Mouse (Mus musculus) neural tube, embryonic 14.5 days (tissue): ENCODE data around the gene Myh9. TPM values are rescaled to one million over a fixed set of nuclear protein-coding genes. Genes with fewer than 3 reads are reported as not detected.

Source experiments
- ATAC-seq: fragments of 200-750 bp; cut with Nextera tagmentation; 2 replicates; pipeline ENCODE4 v1.8.0; 2017; ENCODE audit warnings: low read depth, mild to moderate bottlenecking, moderate TSS enrichment, moderate library complexity
- H3K27ac ChIP-seq: fragments of 300-500 bp; sonication (generic); 2 replicates; pipeline ENCODE4 v1.5.1; 2014; ENCODE audit warnings: low read depth, mild to moderate bottlenecking, control low read depth, low read length, moderate library complexity, mixed read lengths
- H3K27me3 ChIP-seq: fragments of 300-500 bp; sonication (generic); 2 replicates; pipeline ENCODE4 v1.6.1; 2014; ENCODE audit warnings: low read length; ENCODE audit not compliant: control insufficient read depth, insufficient read depth
- H3K36me3 ChIP-seq: fragments of 300-500 bp; sonication (generic); 2 replicates; pipeline ENCODE4 v1.6.1; 2014; ENCODE audit warnings: low read length, mixed read lengths; ENCODE audit not compliant: control insufficient read depth, insufficient read depth
- H3K4me1 ChIP-seq: fragments of 300-500 bp; sonication (generic); 2 replicates; pipeline ENCODE4 v1.6.1; 2014; ENCODE audit warnings: low read length; ENCODE audit not compliant: control insufficient read depth, insufficient read depth
- H3K4me2 ChIP-seq: fragments of 300-500 bp; sonication (generic); 2 replicates; pipeline ENCODE4 v1.6.1; 2014; ENCODE audit warnings: mild to moderate bottlenecking, low read depth, low read length, control low read depth
- H3K4me3 ChIP-seq: fragments of 300-500 bp; sonication (generic); 2 replicates; pipeline ENCODE4 v1.5.1; 2014; ENCODE audit warnings: low read depth, low read length, control low read depth, mixed read lengths
- H3K9ac ChIP-seq: fragments of 300-500 bp; sonication (generic); replicated peaks from 2 replicates; pipeline ENCODE4 v1.6.1; 2014; ENCODE audit warnings: low read depth, mild to moderate bottlenecking, control low read depth, low read length, mixed read lengths
- H3K9me3 ChIP-seq: fragments of 300-500 bp; sonication (generic); 2 replicates; pipeline ENCODE4 v1.6.1; 2016; ENCODE audit warnings: low read length; ENCODE audit not compliant: control insufficient read depth
- WGBS: fragments of 180-500 bp; shearing (Covaris S2); extraction: QIAGEN DNeasy Blood & Tissue Kit; methylation state at CpG from one replicate; pipeline ENCODE4 v1.1.7; 2014; 5-methylcytosine and 5-hydroxymethylcytosine counted together
- polyA plus RNA-seq: library from polyadenylated mRNA; unstranded; fragments of >200 nt; fragmentation: Nextera tagmentation; extraction: Ambion mirVana; gene quantifications from 2 replicates; pipeline ENCODE4 v1.2.1, GENCODE M21; 2014

Gene Myh9
- polyA plus RNA-seq, 1 experiment from 2014 or later = 9.5 TPM

DNA sequence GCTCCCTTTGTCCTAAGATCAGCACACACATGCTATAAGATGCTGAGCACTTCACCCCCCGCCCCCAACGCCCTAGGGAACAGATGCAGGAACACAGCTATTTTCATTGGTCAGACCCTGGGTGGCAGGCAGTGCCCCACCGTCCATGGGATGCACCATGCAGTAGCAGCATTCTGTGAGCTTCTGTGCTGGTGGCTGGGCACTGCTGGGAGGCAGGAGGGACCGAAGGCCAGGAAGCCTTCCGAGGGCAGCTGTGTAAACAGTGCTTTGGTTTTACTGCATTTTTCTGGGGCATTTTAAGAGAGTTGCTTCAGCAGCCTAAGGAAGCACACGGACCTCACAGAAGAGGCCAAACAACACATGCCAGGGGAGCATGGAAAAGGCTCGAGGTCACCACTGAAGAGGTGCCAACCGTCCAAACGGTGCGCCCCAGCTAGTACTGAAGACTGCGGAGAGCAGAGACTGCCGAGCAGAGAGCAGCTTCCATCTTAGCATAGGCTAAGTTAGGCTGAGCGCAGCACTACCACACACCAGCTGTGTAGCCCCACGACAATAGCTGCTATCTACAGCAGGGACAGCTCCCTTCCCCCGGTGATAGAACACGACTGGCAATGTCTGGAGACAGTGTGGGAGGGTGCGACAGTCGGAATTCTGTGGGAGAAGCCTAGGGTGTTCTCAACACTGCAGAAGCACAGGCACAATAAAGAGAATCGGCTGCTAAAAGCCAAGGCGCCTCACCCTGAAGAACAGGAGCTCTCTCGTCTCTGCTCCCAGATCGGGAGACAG lies 57.7 kb downstream of the Myh9 start:
- 78% methylated on average over 22 of the region's 22 CpGs for whole genome bisulfite sequencing
- H3K4me2 ChIP-seq = no peak overlapping the region
- H3K4me1 ChIP-seq = no peaks in the 10 kb centered on the region
- no peaks in the 10 kb centered on the region for H3K27me3 ChIP-seq
- H3K4me3 ChIP-seq = no peak overlapping the region
- no peak for ATAC-seq
- H3K9ac ChIP-seq = no peak overlapping the region
- H3K36me3 ChIP-seq = peaks cover 48% of the 10 kb centered on the region
- no peaks in the 10 kb centered on the region for H3K9me3 ChIP-seq
- no peak overlapping the region for H3K27ac ChIP-seq

DNA sequence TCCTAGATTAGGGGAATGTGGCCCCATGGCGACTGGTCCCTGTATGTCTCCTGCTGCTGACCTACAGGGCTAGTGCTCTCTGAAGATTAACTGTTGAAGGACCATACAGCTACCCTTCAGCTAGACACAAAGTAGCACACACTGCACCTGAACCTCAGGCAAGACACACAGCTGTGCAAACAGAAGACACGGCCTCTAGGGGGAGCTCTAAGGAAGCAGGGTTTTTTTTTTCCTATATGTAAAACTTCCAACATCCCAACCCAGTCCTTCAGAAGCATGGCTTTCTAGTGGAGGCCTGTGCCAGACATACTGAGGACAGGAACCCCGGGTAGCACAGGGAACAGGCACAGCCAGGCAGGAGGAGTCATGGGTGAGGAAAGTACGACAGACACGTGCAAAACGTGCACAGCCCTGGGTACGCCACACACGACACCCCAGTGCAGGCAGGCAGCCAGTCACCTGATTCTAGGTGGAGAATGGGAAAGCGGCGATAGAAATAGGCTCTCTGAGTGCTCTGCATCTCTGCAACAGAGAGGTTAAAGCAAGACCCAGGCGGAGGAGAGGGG lies 59.4 kb downstream of the Myh9 start:
- no peak overlapping the region for H3K4me3 ChIP-seq
- H3K4me1 ChIP-seq = no peaks in the 10 kb centered on the region
- no peak overlapping the region for H3K27ac ChIP-seq
- H3K9me3 ChIP-seq = no peaks in the 10 kb centered on the region
- no peak overlapping the region for H3K4me2 ChIP-seq
- H3K9ac ChIP-seq = no peak overlapping the region
- H3K36me3 ChIP-seq = peaks cover 47% of the 10 kb centered on the region
- H3K27me3 ChIP-seq = no peaks in the 10 kb centered on the region
- WGBS = 87% methylated on average over 11 of the region's 11 CpGs
- ATAC-seq = no peak

DNA sequence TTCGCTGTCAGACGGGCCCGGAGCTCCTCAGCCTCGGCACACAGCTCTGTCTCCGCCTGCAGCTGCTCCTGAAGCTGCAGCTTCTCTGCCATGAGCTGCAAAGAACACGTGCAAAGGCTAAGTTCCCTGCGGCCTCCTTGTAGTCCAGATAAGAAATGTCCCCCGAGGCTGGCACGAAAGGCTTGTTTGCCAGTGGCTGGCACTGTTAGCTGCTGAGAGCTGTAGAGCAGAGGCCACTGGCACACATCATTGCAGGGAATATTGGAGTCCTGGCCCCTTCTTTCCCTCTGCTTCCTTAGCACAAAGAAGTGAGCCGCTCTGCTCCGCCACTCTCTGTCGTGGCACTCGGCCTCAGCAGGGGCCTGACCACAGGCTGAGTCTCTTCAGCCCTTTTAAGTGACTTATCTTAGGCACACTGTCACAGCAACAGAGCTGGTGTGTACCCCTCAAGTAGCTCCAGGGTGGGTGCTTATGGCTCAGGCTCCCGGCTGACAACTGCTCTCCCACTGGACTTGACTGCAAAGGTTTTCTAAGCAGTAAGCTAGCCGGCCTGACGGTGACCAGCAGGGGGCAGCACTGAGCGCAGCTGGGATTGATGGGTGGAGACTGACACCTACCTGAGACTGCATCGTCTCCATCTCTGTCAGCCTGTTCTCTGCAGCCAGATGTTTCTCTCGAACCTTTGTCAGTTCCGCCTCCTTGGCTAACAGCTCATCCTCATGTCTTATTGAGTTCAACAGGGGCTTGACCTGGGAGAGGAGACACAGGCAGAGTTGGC lies 66.6 kb downstream of the Myh9 start:
- no peak overlapping the region for H3K4me2 ChIP-seq
- peak; percentile 51; the same call in 1 of the 2 replicates for ATAC-seq
- H3K27me3 ChIP-seq = no peaks in the 10 kb centered on the region
- H3K36me3 ChIP-seq = peaks cover 64% of the 10 kb centered on the region
- H3K27ac ChIP-seq = no peak overlapping the region
- H3K9ac ChIP-seq = no peak overlapping the region
- H3K4me3 ChIP-seq = no peak overlapping the region
- H3K9me3 ChIP-seq = no peaks in the 10 kb centered on the region
- H3K4me1 ChIP-seq = no peaks in the 10 kb centered on the region
- 71% methylated on average over 20 of the region's 20 CpGs for WGBS

DNA sequence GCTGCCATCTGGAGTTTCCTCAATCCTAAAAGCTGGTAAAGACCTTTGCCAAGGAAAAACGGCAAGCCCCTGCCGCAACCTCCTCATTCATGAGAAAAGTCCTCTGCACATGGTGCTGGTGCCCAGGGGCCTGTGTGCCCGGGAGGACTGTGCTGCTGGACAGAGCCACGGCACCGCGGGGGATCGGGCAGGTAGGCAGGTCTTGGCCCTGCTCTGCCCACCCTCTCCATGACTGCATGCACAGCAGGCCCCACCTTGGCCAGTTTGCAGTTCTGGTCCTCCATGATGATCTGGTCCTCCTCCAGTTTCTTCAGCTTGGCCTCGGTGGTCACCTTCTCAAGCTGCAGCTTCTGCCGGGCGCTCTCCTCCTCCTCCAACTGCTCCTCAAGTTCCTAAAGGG lies 67.7 kb downstream of the Myh9 start:
- H3K27me3 ChIP-seq = no peaks in the 10 kb centered on the region
- H3K4me2 ChIP-seq = no peak overlapping the region
- no peaks in the 10 kb centered on the region for H3K4me1 ChIP-seq
- H3K9me3 ChIP-seq = no peaks in the 10 kb centered on the region
- peaks cover 65% of the 10 kb centered on the region for H3K36me3 ChIP-seq
- no peak overlapping the region for H3K27ac ChIP-seq
- no peak overlapping the region for H3K4me3 ChIP-seq
- no peak overlapping the region for H3K9ac ChIP-seq
- 93% methylated on average over 10 of the region's 10 CpGs for WGBS
- ATAC-seq = no peak

DNA sequence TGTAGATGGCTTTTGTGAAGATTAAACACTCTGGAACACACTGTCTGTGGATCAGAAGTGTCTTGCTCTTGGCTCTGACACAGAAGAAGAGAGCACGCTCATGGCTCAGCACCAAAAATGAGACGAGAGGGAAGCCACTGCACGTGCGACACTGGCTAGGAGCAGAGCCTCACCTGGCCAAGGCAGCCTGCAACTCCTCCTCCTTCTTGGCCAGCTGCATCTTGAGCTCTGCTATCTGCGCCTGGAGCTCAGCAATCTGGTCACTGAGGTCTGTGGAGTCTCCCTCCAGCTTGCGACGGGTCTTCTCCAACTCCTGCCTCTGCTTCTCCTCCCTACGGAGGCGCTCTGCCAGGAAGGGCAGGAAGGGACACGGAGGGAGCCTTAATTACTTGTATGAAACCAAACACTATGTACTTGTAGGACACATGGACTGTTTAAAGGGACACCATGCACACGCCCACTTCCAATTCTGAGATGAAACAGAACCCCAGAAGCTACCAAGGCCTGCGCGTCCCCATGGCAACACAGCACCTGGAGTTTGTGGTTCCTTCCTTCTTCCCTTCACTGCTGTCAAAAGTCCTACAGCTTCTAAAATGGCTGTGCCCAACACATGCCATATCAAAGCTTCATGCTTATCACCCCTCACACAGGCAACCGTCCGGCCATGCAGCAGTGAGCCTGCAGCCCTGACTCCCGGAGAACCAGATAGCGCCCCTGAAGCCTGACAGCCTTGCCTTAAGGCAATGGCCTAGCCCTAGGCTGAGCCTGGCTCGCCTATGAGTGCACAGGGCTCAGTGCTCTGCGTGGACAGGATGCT lies 68.7 kb downstream of the Myh9 start:
- H3K9ac ChIP-seq = no peak overlapping the region
- no peaks in the 10 kb centered on the region for H3K27me3 ChIP-seq
- no peak overlapping the region for H3K4me3 ChIP-seq
- peaks cover 74% of the 10 kb centered on the region for H3K36me3 ChIP-seq
- WGBS = 93% methylated on average over 19 of the region's 19 CpGs
- H3K9me3 ChIP-seq = no peaks in the 10 kb centered on the region
- H3K4me2 ChIP-seq = no peak overlapping the region
- ATAC-seq = no peak
- H3K27ac ChIP-seq = no peak overlapping the region
- H3K4me1 ChIP-seq = no peaks in the 10 kb centered on the region

DNA sequence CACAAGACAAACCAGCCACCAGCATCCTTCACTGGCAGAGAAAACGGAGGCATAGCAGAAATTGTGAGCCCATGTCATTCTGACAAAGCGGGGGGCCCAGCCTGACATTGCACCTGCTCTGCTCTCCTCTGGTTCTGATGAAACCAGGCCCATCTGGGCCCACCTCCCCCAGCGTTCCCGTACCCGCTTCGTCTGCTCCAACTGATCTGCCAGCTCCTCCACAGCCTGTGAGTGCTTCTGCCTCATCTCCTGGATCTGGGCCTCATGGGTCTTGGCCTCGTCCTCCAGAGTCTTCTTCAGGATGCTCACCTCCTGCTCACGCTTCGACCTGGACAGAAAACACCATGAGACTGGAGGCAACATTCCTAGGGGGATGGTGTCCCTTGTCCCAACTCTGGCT lies 71.0 kb downstream of the Myh9 start:
- Histone ChIP-seq H3K4me3 (no peak overlapping the region), H3K9ac (no peak overlapping the region), H3K9me3 (no peaks in the 10 kb centered on the region), H3K36me3 (peaks cover 66% of the 10 kb centered on the region), H3K27ac (no peak overlapping the region), H3K4me1 (no peaks in the 10 kb centered on the region), H3K4me2 (no peak overlapping the region), H3K27me3 (no peaks in the 10 kb centered on the region)
- no peak for ATAC-seq
- WGBS = 92% methylated on average over 9 of the region's 9 CpGs

DNA sequence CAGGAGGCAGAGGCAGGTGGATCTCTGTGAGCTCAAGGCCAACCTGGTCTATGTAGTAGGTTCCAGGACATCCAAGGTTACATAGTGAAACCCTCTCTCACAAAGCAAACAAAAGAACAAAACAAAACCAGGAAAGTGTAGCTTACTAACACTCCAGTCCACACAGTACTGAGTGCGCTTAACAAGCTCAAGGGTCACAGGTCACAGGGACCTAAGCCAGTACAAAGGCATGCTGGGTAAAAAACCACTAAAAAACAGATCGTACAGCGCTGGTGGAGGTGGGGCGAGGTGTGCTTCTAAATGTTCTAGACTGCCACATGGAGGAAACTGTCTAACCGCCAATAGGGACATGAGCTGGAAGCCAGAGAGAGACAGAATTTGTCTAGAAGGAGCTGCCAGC lies 71.6 kb downstream of the Myh9 start:
- Histone ChIP-seq H3K4me1 (no peaks in the 10 kb centered on the region), H3K36me3 (peaks cover 67% of the 10 kb centered on the region), H3K4me3 (no peak overlapping the region), H3K4me2 (no peak overlapping the region), H3K27ac (no peak overlapping the region), H3K9me3 (no peaks in the 10 kb centered on the region), H3K27me3 (no peaks in the 10 kb centered on the region), H3K9ac (no peak overlapping the region)
- 94% methylated on average over 5 of the region's 5 CpGs for WGBS
- ATAC-seq = no peak

DNA sequence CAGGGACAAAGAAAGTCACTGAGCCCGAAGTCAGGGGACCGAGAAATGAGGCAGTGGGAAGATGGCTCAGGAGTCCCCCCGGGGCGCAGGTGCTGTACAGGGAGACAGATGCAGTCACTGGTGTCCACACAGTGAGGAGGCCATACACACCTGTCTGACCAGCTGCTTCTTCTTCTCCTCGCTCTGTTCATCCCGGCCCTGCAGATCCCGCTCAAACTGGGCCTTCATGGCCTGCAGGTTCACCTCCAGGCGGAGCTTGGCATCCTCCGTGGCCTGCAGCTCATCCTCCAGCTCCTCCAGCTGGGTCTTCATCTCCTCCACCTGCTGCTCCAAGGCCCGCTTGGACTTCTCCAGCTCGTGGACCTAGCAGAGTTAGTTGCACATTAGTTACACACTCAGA lies 75.0 kb downstream of the Myh9 start:
- no peak for ATAC-seq
- peaks cover 60% of the 10 kb centered on the region for H3K36me3 ChIP-seq
- WGBS = 97% methylated on average over 11 of the region's 11 CpGs
- no peak overlapping the region for H3K4me2 ChIP-seq
- no peaks in the 10 kb centered on the region for H3K4me1 ChIP-seq
- H3K9me3 ChIP-seq = no peaks in the 10 kb centered on the region
- no peak overlapping the region for H3K9ac ChIP-seq
- no peak overlapping the region for H3K27ac ChIP-seq
- H3K27me3 ChIP-seq = no peaks in the 10 kb centered on the region
- no peak overlapping the region for H3K4me3 ChIP-seq
